Mouse (Mus musculus): Measurements from ENCODE around the gene Rccd1. TPM values are rescaled to one million over a fixed set of nuclear protein-coding genes. Genes with fewer than 3 reads are reported as not detected.

Gene Rccd1
- polyA plus RNA-seq (2015; fragmentation: Nextera tagmentation; extraction: Ambion mirVana), result 14.5 and 16.1 TPM in 2 replicates

DNA sequence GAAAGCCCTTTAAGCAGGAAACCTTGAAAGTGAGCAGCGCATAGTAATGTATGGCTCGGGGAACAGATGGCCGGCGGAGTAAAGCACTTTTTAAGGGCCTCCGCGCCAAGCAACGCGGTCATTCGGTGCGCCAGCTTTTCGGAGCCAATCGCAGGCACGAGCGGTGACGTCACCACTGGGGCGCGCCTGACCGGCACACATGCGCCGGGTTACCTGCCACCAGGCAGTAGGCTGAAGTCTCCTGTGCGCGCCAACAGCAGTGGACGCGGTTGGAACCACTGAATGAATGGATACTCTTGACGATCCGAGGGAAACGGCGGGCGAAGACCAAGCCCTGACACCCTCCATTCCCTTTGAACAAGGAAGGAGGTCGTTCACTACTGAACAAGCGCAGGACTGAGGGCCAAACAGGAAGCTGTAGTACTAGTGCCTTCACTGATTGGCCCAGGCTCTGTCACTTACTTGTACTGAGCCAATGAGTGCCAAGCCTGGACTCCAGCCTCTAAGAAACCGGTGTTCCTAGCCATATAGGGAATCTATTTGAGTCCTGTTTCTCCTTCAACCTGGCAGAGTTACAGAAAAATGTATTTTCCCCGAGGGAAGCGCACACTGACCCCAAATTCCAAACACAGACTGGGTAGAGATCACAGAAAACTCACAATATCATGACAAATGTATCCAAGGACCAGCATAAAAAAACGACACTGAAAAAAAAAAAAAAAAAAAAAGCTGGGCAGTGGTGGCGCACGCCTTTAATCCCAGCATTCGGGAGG, at the start of gene Rccd1:
TSS of gene Rccd1 (minus strand) at position 412 of the 773 bp plus-strand sequence.
- 1% methylated on average over 38 of the region's 38 CpGs for WGBS
- H3K4me3 ChIP-seq, result peak within 1 kb of the TSS; percentile 56
- H3K9me3 ChIP-seq, result no peaks in the 10 kb centered on the region
- peak within 1 kb of the TSS; percentile 92 for H3K27ac ChIP-seq
- peak; percentile 99 for ATAC-seq (ENCODE audit: low FRiP score)
- H3K4me1 ChIP-seq (replicated peaks), result peaks cover 23% of the 10 kb centered on the region
- H3K27me3 ChIP-seq, result no peaks in the 10 kb centered on the region
- H3K36me3 ChIP-seq, result peaks cover 61% of the 10 kb centered on the region
- peak within 1 kb of the TSS; percentile 75 for H3K9ac ChIP-seq
- peak within 1 kb of the TSS; percentile 61 for H3K4me2 ChIP-seq

DNA sequence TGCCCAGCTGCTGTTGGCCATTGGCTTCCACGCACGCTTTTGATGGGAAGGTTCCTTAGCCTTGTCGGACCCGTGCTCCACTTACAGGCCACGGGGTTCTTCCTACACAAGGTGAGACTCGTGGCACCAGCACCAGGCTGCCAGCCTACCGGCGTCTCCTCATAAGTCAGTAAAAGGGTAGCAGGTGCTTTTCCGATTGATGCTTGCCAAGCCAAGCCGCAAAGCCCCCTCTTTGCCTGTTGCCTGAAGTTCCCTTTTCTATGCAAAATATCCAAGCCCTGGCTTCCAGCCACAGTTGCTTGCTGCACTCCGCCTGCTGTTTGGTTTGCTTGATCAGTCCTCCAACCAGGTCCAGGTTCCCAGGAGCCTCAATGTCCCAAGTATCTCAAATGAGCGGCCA, 49.6 kb upstream of the Rccd1 start:
- no peak overlapping the region for H3K9ac ChIP-seq
- H3K9me3 ChIP-seq, result no peaks in the 10 kb centered on the region
- WGBS, result 78% methylated on average over 12 of the region's 12 CpGs
- H3K27me3 ChIP-seq, result no peaks in the 10 kb centered on the region
- H3K27ac ChIP-seq, result no peak overlapping the region
- no peak overlapping the region for H3K4me3 ChIP-seq
- ATAC-seq (ENCODE audit: low FRiP score), result no peak
- H3K4me2 ChIP-seq, result no peak overlapping the region
- H3K36me3 ChIP-seq, result 0 out of 2 replicates have a peak, but pooled peaks cover 4% of the 10 kb centered on the region
- H3K4me1 ChIP-seq (replicated peaks), result peaks cover 20% of the 10 kb centered on the region

- Histone ChIP-seq H3K4me3 (no peak overlapping the region), H3K36me3 (peaks cover 3% of the 10 kb centered on the region), H3K9ac (no peak overlapping the region), H3K27me3 (no peaks in the 10 kb centered on the region), H3K4me2 (no peak overlapping the region), H3K27ac (no peak overlapping the region), H3K9me3 (no peaks in the 10 kb centered on the region), H3K4me1 (replicated peaks) (peaks cover 24% of the 10 kb centered on the region)
- ATAC-seq (ENCODE audit: low FRiP score), result no peak
- 88% methylated on average over 4 of the region's 4 CpGs for WGBS
These were observed 49.1 kb upstream of the Rccd1 start for GRCm38 (mm10) chr7:80373352-80373751.

DNA sequence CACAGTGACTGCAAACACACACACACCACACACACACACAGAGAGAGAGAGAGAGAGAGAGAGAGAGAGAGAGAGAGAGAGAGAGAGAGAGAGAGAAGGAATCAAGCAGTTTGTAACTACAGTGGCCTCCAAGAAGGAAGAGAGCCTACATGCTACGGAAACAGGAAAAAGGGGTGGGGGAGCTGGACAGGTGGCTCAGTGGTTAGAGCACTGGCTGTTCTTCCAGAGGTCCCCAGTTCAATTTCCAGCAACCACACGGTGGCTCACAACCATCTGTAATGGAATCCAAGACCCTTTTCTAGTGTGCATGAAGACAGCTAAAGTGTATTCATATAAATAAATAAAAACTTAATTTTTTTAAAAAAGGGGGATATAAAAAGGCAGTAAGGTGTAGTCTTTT, 48.4 kb upstream of the Rccd1 start:
- no peak overlapping the region for H3K9ac ChIP-seq
- no peak overlapping the region for H3K4me2 ChIP-seq
- no peaks in the 10 kb centered on the region for H3K9me3 ChIP-seq
- H3K27ac ChIP-seq, result no peak overlapping the region
- peaks cover 24% of the 10 kb centered on the region for H3K4me1 ChIP-seq (replicated peaks)
- H3K27me3 ChIP-seq, result no peaks in the 10 kb centered on the region
- 61% methylated on average over 2 of the region's 2 CpGs for WGBS
- H3K4me3 ChIP-seq, result no peak overlapping the region
- ATAC-seq (ENCODE audit: low FRiP score), result no peak
- peaks cover 10% of the 10 kb centered on the region for H3K36me3 ChIP-seq

DNA sequence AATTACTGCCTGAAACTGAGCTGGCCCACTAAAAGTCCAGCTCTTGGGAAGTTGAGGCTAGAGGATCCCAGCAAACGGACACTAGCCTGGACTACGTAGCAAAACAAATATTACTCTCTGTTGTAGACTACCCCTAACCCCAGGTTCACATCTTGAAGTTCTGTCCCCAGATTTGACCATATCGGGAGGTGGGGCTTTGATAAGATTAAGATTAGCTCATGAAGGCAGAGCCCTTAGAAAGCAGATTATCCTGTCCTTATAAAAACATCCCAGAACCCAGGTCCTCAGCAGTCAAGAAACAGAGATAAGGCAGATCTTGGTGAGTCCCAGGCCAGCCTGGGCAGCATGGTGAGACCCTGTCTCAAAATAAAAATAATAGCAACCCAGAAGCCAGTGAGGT, 47.9 kb upstream of the Rccd1 start:
- Histone ChIP-seq H3K4me1 (replicated peaks) (peaks cover 24% of the 10 kb centered on the region), H3K27ac (no peak overlapping the region), H3K4me3 (no peak overlapping the region), H3K4me2 (no peak overlapping the region), H3K9me3 (no peaks in the 10 kb centered on the region), H3K27me3 (no peaks in the 10 kb centered on the region), H3K9ac (no peak overlapping the region), H3K36me3 (peaks cover 15% of the 10 kb centered on the region)
- WGBS, result 87% methylated on average over 3 of the region's 3 CpGs
- no peak for ATAC-seq (ENCODE audit: low FRiP score)

GRCm38 (mm10) chr7:80371041-80371751, 46.9 kb upstream of the Rccd1 start, which contains the start of gene Man2a2:
TSS of gene Man2a2 (minus strand) at chr7:80371375.
- ATAC-seq (ENCODE audit: low FRiP score), result peak; percentile 67
- under 1% methylated on average over 68 of the region's 86 CpGs for WGBS
- Histone ChIP-seq H3K36me3 (peaks cover 25% of the 10 kb centered on the region), H3K27me3 (no peaks in the 10 kb centered on the region), H3K9ac (peak within 1 kb of the TSS; percentile 93), H3K27ac (peak within 1 kb of the TSS; percentile 90), H3K4me1 (replicated peaks) (peaks cover 22% of the 10 kb centered on the region), H3K4me3 (peak within 1 kb of the TSS; percentile 83), H3K9me3 (no peaks in the 10 kb centered on the region), H3K4me2 (peak within 1 kb of the TSS; percentile 74)

GRCm38 (mm10) chr7:80370649-80371040, 46.4 kb upstream of the Rccd1 start:
- Histone ChIP-seq H3K4me2 (peak overlapping the region; percentile 74), H3K4me3 (peak overlapping the region; percentile 83), H3K4me1 (replicated peaks) (peaks cover 19% of the 10 kb centered on the region), H3K9ac (peak overlapping the region; percentile 93), H3K27ac (peak overlapping the region; percentile 90), H3K9me3 (no peaks in the 10 kb centered on the region), H3K36me3 (peaks cover 30% of the 10 kb centered on the region), H3K27me3 (no peaks in the 10 kb centered on the region)
- 1% methylated on average over 31 of the region's 31 CpGs for WGBS
- peak; percentile 78 for ATAC-seq (ENCODE audit: low FRiP score)

DNA sequence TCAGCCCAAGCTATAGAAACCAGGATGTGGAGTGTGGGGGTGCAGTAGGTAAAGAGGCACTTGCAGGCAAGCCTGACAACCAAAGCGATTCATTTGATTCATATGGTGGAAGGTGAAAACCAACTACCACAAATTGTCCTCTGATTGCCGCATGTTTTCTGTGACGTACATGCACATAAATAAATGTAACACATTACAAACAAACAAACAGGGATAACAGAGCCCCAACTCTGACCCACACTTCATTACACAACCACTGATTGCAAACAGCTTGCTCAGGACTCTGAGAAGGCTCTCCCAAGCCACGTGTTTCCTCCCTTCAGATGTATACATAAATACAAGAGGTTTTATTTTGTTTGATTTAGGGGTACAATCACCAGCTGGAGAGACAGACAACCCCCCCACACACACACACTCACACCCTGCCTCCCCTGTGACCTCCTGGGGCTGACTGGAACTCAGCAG, 45.7 kb upstream of the Rccd1 start:
- peak overlapping the region; percentile 90 for H3K27ac ChIP-seq
- no peak for ATAC-seq (ENCODE audit: low FRiP score)

DNA sequence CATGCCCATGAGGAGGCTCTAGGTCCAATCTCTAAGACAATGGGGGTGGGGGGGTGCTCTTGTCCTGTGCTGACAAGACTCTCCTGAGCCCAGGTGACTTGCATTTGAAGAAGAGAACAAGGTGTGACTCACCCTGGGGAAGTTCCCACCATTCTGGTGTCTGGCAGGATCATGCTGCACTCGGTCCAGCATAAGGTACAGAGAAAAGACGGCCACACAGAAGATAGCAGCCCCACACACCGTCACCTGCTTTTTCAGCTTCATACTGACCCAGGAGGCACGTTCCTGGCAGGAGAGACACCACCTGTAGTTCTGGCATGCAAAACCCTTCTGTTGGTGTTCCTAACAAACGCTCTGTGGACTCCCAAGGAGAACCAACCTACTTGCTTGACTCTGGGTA, 45.2 kb upstream of the Rccd1 start:
- peaks cover 19% of the 10 kb centered on the region for H3K4me1 ChIP-seq (replicated peaks)
- no peak for ATAC-seq (ENCODE audit: low FRiP score)

More for the DNA sequence above, 45.7 kb upstream of the Rccd1 start:
- peak overlapping the region; percentile 93 for H3K9ac ChIP-seq
- H3K27me3 ChIP-seq, result no peaks in the 10 kb centered on the region
- peak overlapping the region; percentile 74 for H3K4me2 ChIP-seq
- WGBS, result 50% methylated on average over 4 of the region's 4 CpGs
- H3K4me1 ChIP-seq (replicated peaks), result peaks cover 19% of the 10 kb centered on the region
- H3K36me3 ChIP-seq, result peaks cover 35% of the 10 kb centered on the region
- peak overlapping the region; percentile 83 for H3K4me3 ChIP-seq
- no peaks in the 10 kb centered on the region for H3K9me3 ChIP-seq

GRCm38 (mm10) chr7:80368635-80369421, 44.6 kb upstream of the Rccd1 start:
- Histone ChIP-seq H3K9ac (peak overlapping the region; percentile 19; the same call in 1 of the 2 replicates), H3K36me3 (peaks cover 47% of the 10 kb centered on the region), H3K27me3 (no peaks in the 10 kb centered on the region), H3K4me3 (peak overlapping the region; percentile 83; the same call in 1 of the 2 replicates), H3K4me2 (peak overlapping the region; percentile 74), H3K27ac (no peak overlapping the region), H3K4me1 (replicated peaks) (peaks cover 19% of the 10 kb centered on the region), H3K9me3 (no peaks in the 10 kb centered on the region)
- ATAC-seq (ENCODE audit: low FRiP score), result no peak
- WGBS, result 81% methylated on average over 20 of the region's 20 CpGs

More for the DNA sequence above, 45.2 kb upstream of the Rccd1 start:
- Histone ChIP-seq H3K9me3 (no peaks in the 10 kb centered on the region), H3K4me2 (peak overlapping the region; percentile 74), H3K27ac (no peak overlapping the region), H3K9ac (peak overlapping the region; percentile 93; the same call in 1 of the 2 replicates), H3K27me3 (no peaks in the 10 kb centered on the region), H3K4me3 (peak overlapping the region; percentile 83), H3K36me3 (peaks cover 41% of the 10 kb centered on the region)
- WGBS, result 76% methylated on average over 5 of the region's 5 CpGs

GRCm38 (mm10) chr7:80368009-80368408, 43.8 kb upstream of the Rccd1 start:
- H3K9ac ChIP-seq, result no peak overlapping the region
- H3K4me2 ChIP-seq, result no peak overlapping the region
- H3K9me3 ChIP-seq, result no peaks in the 10 kb centered on the region
- peaks cover 55% of the 10 kb centered on the region for H3K36me3 ChIP-seq
- no peaks in the 10 kb centered on the region for H3K27me3 ChIP-seq
- 90% methylated on average over 9 of the region's 9 CpGs for WGBS
- no peak overlapping the region for H3K27ac ChIP-seq
- H3K4me1 ChIP-seq (replicated peaks), result peaks cover 19% of the 10 kb centered on the region
- H3K4me3 ChIP-seq, result no peak overlapping the region
- no peak for ATAC-seq (ENCODE audit: low FRiP score)

GRCm38 (mm10) chr7:80367232-80367631, 43.0 kb upstream of the Rccd1 start:
- Histone ChIP-seq H3K27ac (no peak overlapping the region), H3K36me3 (peaks cover 63% of the 10 kb centered on the region), H3K4me2 (no peak overlapping the region), H3K4me3 (no peak overlapping the region), H3K9ac (no peak overlapping the region), H3K27me3 (no peaks in the 10 kb centered on the region), H3K9me3 (no peaks in the 10 kb centered on the region), H3K4me1 (replicated peaks) (peaks cover 19% of the 10 kb centered on the region)
- ATAC-seq (ENCODE audit: low FRiP score), result no peak
- WGBS, result 99% methylated on average over 7 of the region's 7 CpGs
